Mouse (Mus musculus) midbrain, embryonic 10.5 days (tissue): ENCODE data around the gene Lin7c. TPM values are rescaled to one million over a fixed set of nuclear protein-coding genes. Genes with fewer than 3 reads are reported as not detected.

ENCODE experiments used
- DNase-seq: peaks from one replicate; pipeline ENCODE4 v3.0.0-alpha.2; 2017; ENCODE audit warnings: low spot score
- H3K27ac ChIP-seq: fragments of 300-500 bp; sonication (generic); replicated peaks from 2 replicates; pipeline ENCODE4 v1.5.1; 2016; ENCODE audit warnings: mild to moderate bottlenecking
- H3K27me3 ChIP-seq: fragments of 300-500 bp; sonication (generic); 2 replicates; pipeline ENCODE4 v1.6.1; 2016; ENCODE audit warnings: low read depth, mild to moderate bottlenecking; ENCODE audit not compliant: poor library complexity, severe bottlenecking
- H3K36me3 ChIP-seq: fragments of 300-500 bp; sonication (generic); 2 replicates; pipeline ENCODE4 v1.6.1; 2016; ENCODE audit warnings: mild to moderate bottlenecking, moderate library complexity
- H3K4me1 ChIP-seq: fragments of 300-500 bp; sonication (generic); 2 replicates; pipeline ENCODE4 v1.6.1; 2016
- H3K4me3 ChIP-seq: fragments of 300-500 bp; sonication (generic); 2 replicates; pipeline ENCODE4 v1.5.1; 2016; ENCODE audit warnings: mild to moderate bottlenecking, moderate library complexity
- H3K9me3 ChIP-seq: fragments of 300-500 bp; sonication (generic); replicated peaks from 2 replicates; pipeline ENCODE4 v1.6.1; 2016; ENCODE audit warnings: mild to moderate bottlenecking
- WGBS: fragments of 180-500 bp; shearing (Covaris S2); methylation state at CpG from one replicate; pipeline ENCODE4 v1.1.7; 2016; 5-methylcytosine and 5-hydroxymethylcytosine counted together
- polyA plus RNA-seq: library from polyadenylated mRNA; unstranded; fragments of >200 nt; fragmentation: Nextera tagmentation; extraction: Ambion mirVana; gene quantifications from 2 replicates; pipeline ENCODE4 v1.2.1, GENCODE M21; 2016

Gene Lin7c
- polyA plus RNA-seq, 1 experiment from 2014 or later = 101 TPM

DNA sequence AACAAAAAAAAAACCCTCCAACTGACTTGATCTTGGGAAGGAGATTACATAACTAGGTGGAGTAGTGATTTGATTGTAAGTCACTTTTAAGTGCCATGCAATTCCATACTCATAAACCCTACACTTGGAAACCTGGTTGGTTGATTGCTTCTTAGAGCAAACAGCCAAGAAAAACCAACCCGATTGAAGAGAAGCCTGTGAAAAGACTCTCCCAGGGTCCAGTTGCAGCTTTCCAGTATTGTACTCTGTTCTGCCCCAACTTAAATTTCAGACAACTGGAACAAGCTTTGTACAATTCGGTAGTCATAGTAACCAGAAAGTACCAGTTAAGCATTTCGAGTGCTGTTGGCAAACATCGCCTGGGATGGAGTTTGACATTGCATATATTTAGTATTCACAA is 818 bp downstream of the Lin7c start:
- Histone ChIP-seq H3K4me1 (peaks cover 14% of the 10 kb centered on the region), H3K27me3 (no peaks in the 10 kb centered on the region), H3K36me3 (peaks cover 25% of the 10 kb centered on the region), H3K4me3 (peak overlapping the region; percentile 86), H3K9me3 (0 out of 2 replicates have a peak, but pooled peaks cover 5% of the 10 kb centered on the region), H3K27ac (peak overlapping the region; percentile 97)
- no peak for DNase-seq
- 33% methylated on average over 4 of the region's 4 CpGs for WGBS

DNA sequence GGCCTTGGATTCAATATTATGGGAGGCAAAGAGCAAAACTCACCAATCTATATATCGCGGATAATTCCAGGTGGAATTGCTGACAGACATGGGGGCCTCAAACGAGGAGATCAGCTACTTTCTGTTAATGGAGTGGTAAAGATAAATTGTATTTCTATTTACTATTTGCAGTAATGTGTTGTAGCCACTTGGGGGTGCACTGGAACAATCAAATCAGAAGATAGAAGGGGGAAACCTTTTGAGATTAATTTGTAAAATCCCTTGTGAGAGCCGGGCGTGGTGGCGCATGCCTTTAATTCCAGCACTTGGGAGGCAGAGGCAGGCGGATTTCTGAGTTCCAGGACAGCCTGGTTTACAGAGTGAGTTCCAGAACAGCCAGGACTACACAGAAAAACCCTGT is 5.7 kb downstream of the Lin7c start:
- Histone ChIP-seq H3K27me3 (no peaks in the 10 kb centered on the region), H3K9me3 (no peaks in the 10 kb centered on the region), H3K27ac (no peak overlapping the region), H3K36me3 (peaks cover 73% of the 10 kb centered on the region), H3K4me1 (peaks cover 14% of the 10 kb centered on the region), H3K4me3 (no peak overlapping the region)
- DNase-seq = no peak
- 89% methylated on average over 7 of the region's 7 CpGs for WGBS

DNA sequence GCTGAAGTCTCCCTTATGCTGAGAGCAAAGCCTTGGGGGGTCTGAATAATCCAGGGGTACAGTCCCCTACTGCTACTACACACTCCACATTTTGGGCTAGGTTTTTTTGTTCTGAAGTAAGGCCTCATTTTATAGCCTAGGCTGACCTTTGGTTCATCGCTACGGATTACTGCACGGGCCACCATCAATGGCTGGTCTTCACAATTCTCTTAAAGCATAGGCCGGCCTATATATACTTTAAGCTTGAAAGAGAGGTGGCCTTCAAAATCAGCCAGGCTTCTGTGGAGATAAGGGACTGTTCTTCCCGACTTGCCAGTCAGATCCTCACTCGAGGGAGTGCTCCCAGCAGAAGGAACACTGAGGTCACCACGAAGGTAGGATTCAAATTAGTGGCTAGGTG is 12.2 kb downstream of the Lin7c start:
- no peaks in the 10 kb centered on the region for H3K9me3 ChIP-seq
- H3K27ac ChIP-seq = no peak overlapping the region
- no peak for DNase-seq
- 83% methylated on average over 7 of the region's 7 CpGs for WGBS
- H3K4me1 ChIP-seq = no peaks in the 10 kb centered on the region
- H3K27me3 ChIP-seq = no peaks in the 10 kb centered on the region
- H3K4me3 ChIP-seq = no peak overlapping the region
- H3K36me3 ChIP-seq = peaks cover 46% of the 10 kb centered on the region

GRCm38 (mm10) chr2:109904171-109904821 is 13.6 kb downstream of the Lin7c start:
- no peak overlapping the region for H3K27ac ChIP-seq
- no peaks in the 10 kb centered on the region for H3K4me1 ChIP-seq
- no peaks in the 10 kb centered on the region for H3K27me3 ChIP-seq
- H3K4me3 ChIP-seq = no peak overlapping the region
- H3K9me3 ChIP-seq = no peaks in the 10 kb centered on the region
- peak; percentile 71 for DNase-seq
- 0% methylated on average over 7 of the region's 7 CpGs for WGBS
- peaks cover 32% of the 10 kb centered on the region for H3K36me3 ChIP-seq

- no peaks in the 10 kb centered on the region for H3K4me1 ChIP-seq
- no peak for DNase-seq
- 0 out of 2 replicates have a peak, but pooled peaks cover 13% of the 10 kb centered on the region for H3K9me3 ChIP-seq
- no peaks in the 10 kb centered on the region for H3K27me3 ChIP-seq
- H3K36me3 ChIP-seq = no peaks in the 10 kb centered on the region
- no peak overlapping the region for H3K27ac ChIP-seq
- 85% methylated on average over 2 of the region's 2 CpGs for WGBS
- no peak overlapping the region for H3K4me3 ChIP-seq
Observed at GRCm38 (mm10) chr2:109909122-109909521, 18.5 kb downstream of the Lin7c start.

- H3K9me3 ChIP-seq = 0 out of 2 replicates have a peak, but pooled peaks cover 13% of the 10 kb centered on the region
- no peaks in the 10 kb centered on the region for H3K27me3 ChIP-seq
- 92% methylated on average over 8 of the region's 8 CpGs for WGBS
- no peak overlapping the region for H3K4me3 ChIP-seq
- no peaks in the 10 kb centered on the region for H3K36me3 ChIP-seq
- no peak overlapping the region for H3K27ac ChIP-seq
- no peak for DNase-seq
- H3K4me1 ChIP-seq = peaks cover 7% of the 10 kb centered on the region
Observed at GRCm38 (mm10) chr2:109912216-109912615, 21.6 kb downstream of the Lin7c start.

GRCm38 (mm10) chr2:109912766-109913165 is 22.1 kb downstream of the Lin7c start:
- WGBS = 84% methylated on average over 12 of the region's 12 CpGs
- Histone ChIP-seq H3K36me3 (no peaks in the 10 kb centered on the region), H3K27ac (no peak overlapping the region), H3K27me3 (no peaks in the 10 kb centered on the region), H3K9me3 (0 out of 2 replicates have a peak, but pooled peaks cover 13% of the 10 kb centered on the region), H3K4me3 (no peak overlapping the region), H3K4me1 (peaks cover 7% of the 10 kb centered on the region)
- no peak for DNase-seq

GRCm38 (mm10) chr2:109913241-109913640 is 22.6 kb downstream of the Lin7c start:
- Histone ChIP-seq H3K36me3 (no peaks in the 10 kb centered on the region), H3K9me3 (0 out of 2 replicates have a peak, but pooled peaks cover 13% of the 10 kb centered on the region), H3K27ac (no peak overlapping the region), H3K4me3 (no peak overlapping the region), H3K27me3 (no peaks in the 10 kb centered on the region), H3K4me1 (peaks cover 10% of the 10 kb centered on the region)
- no peak for DNase-seq
- WGBS = 74% methylated on average over 8 of the region's 8 CpGs

GRCm38 (mm10) chr2:109914601-109915000 is 23.9 kb downstream of the Lin7c start:
- no peak for DNase-seq
- peaks cover 8% of the 10 kb centered on the region; the same call in 1 of the 2 replicates for H3K27me3 ChIP-seq
- H3K4me1 ChIP-seq = peaks cover 24% of the 10 kb centered on the region
- H3K9me3 ChIP-seq = 0 out of 2 replicates have a peak, but pooled peaks cover 13% of the 10 kb centered on the region
- H3K27ac ChIP-seq = no peak overlapping the region
- no peak overlapping the region for H3K4me3 ChIP-seq
- no peaks in the 10 kb centered on the region for H3K36me3 ChIP-seq

DNA sequence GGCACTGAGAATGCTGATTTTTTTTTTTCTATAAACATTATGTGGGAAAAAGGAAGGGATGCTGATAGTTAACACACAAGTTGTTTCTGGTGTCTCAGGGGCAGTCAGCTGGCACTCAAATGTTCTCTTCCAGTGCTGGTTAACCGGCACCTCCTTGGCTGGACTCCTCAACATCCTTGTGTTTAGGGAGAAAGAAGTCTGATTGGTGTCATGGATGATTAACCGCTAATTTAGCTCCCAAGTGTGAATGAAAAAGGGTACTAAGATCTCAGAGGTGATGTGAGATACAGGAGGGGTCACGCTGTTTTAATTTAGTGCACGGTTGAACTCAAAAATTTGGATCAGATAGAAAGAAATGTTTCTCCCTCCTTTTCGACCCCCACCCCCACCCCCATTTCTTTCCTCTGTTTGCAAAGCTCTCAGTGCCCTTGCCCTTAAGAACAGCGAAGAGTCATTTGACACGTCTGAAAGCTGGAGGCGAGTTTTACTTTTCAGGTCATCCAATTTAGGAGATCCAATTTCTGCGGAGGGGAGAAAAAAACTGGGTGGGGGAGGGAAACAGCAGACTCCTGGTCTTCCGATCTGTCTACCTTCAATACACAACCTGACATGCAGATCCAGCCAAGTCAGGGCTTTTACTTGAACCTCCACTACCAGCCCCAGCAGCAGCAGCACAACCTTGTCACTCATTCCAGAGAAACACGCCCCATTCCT is 26.3 kb downstream of the Lin7c start:
- peak overlapping the region; percentile 89 for H3K4me3 ChIP-seq
- H3K27ac ChIP-seq = 0 out of 2 replicates have a peak overlapping the region, but pooled peaks have one; percentile 97
- peaks cover 21% of the 10 kb centered on the region for H3K27me3 ChIP-seq
- peaks cover 44% of the 10 kb centered on the region for H3K4me1 ChIP-seq
- no peak for DNase-seq
- no peaks in the 10 kb centered on the region for H3K36me3 ChIP-seq
- 0 out of 2 replicates have a peak, but pooled peaks cover 4% of the 10 kb centered on the region for H3K9me3 ChIP-seq
- WGBS = under 1% methylated on average over 11 of the region's 11 CpGs

DNA sequence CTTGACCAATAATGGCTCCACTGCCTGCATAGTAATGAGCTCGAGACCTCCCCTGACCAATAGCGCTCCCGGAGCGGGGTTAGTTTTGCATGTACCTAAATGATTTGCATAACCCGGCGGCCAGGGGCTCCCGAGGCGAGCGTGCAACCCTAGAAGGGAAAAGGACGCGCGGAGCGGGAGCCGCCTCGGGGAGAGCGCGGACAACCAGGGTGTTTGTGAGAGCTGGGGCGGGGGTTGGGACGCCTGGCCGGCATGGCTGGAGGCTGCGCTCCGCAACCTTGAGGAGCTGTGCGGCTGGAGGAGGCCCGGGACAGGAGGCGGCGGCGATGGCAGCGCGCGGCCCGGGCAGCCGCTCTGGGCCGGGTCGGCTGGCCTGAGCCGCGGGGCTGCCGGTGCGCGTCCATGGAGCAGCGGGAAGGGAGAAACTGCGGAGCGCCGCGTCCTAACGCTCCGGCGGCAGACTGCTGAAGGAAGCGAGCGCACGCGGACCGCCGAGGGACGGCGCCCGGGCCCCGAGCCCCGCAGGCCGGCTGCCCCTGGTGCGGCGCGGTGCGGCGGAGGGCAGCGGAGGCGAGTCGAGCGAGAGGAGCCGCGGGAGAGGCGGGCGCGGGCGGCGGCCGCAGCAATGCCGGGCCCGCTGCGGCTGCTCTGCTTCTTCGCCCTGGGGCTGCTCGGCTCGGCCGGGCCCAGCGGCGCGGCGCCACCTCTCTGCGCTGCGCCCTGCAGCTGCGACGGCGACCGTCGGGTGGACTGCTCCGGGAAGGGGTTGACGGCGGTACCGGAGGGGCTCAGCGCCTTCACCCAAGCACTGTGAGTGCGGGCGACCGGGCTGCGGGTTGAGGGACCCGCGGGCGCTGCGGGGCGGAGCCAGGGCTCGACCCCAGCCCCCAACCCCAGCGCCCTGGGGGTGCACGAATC is 27.1 kb downstream of the Lin7c start, which contains the start of gene Lgr4:
TSS of gene Lgr4 (plus strand) at position 152 of the 918 bp plus-strand sequence.
- under 1% methylated on average over 106 of the region's 111 CpGs for WGBS
- peaks cover 21% of the 10 kb centered on the region for H3K27me3 ChIP-seq
- peak; percentile 97 for DNase-seq

GRCm38 (mm10) chr2:109918592-109919262 is 28.1 kb downstream of the Lin7c start:
- Histone ChIP-seq H3K4me3 (peak overlapping the region; percentile 89), H3K9me3 (no peaks in the 10 kb centered on the region), H3K4me1 (peaks cover 48% of the 10 kb centered on the region), H3K27me3 (peaks cover 21% of the 10 kb centered on the region), H3K27ac (peak overlapping the region; percentile 97), H3K36me3 (no peaks in the 10 kb centered on the region)
- WGBS = 6% methylated on average over 22 of the region's 22 CpGs
- peak; percentile 48 for DNase-seq

More for the DNA sequence above, 27.1 kb downstream of the Lin7c start, which contains the start of gene Lgr4:
- peak within 1 kb of the TSS; percentile 89 for H3K4me3 ChIP-seq
- no peaks in the 10 kb centered on the region for H3K9me3 ChIP-seq
- H3K27ac ChIP-seq = peak within 1 kb of the TSS; percentile 97
- no peaks in the 10 kb centered on the region for H3K36me3 ChIP-seq
- H3K4me1 ChIP-seq = peaks cover 44% of the 10 kb centered on the region
